Mouse (Mus musculus) layer of hippocampus, postnatal 25 days (tissue): ENCODE measurements at regions not wholly inside any gene's neighbourhood (a gene's known extent, or its start where the extent isn't known, plus 50 kb on each side); places are given as distances from the start of the nearest gene placed in this dataset.

ENCODE experiments used
- DNase-seq, 2 experiments: peaks; one replicate each; pipeline ENCODE4 v3.0.0; 2022; ENCODE audit warnings: mixed read lengths in 2 of 2, low spot score in 1 of 2; ENCODE audit errors: extremely low spot score in 1 of 2

- no peak for DNase-seq
These were observed 526.2 kb upstream of the 4930452B06Rik start for GRCm38 (mm10) chr14:9192122-9192769.

DNA sequence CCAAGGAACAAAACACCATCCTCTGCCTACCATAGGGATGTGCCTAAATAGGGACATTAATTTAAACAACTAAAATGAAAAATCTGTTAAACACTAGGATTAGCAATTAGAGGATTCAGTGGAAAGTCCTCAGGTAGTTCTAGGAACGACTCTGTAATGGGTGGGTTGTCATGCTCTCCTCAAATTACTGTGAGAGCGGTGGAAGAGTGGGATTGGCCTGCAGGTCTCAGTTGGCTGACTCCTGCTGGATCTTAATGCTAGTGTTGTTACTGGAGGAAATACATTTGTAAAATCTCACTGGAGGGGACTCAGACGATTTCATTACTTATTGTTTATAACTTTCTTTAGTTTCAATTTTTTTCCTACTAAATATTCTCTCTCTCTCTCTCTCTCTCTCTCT lies 525.6 kb upstream of the 4930452B06Rik start:
- DNase-seq = no peak

- no peak for DNase-seq
These were observed 495.3 kb upstream of the 4930452B06Rik start for GRCm38 (mm10) chr14:9161336-9161735.

DNA sequence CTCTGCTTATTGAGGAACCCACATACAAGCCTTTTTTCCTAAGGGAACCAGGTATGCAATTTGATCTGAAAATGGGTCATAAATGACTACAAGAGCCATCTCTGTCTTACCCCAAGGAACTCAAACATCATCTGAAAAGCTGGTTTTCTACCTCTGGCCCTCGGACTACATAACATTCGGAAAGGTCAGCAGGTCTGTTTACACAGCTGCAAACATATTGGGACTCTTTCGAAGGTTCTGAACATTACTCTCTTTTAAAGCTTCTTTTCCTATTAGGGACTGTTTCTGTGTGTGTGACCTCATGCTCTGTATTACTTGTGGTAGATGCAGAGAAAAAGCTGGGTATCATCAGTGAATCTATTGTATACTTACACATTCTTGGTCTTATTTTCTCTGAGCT lies 491.9 kb upstream of the 4930452B06Rik start:
- DNase-seq = no peak

DNA sequence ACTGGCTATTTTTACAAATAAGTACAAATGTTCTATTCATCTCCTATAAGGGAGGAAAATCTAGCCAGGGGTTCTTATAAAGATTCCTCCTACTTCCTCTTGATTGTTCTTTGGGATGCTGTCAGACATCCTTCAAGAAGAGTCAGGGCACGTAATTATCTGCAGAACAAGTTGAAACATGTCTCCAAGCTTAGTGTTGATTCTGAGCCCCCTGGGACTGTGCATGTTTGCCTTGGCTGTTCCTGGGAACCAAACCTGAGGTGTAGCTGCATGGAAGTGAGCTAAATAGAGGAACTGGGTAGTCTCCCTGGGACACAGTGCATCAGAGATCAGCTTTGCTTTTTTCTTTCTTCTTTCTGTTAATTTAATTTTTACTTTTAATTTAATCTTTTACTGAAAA lies 484.8 kb upstream of the 4930452B06Rik start:
- no peak for DNase-seq

- no peak for DNase-seq
These were observed 480.7 kb upstream of the 4930452B06Rik start for GRCm38 (mm10) chr14:9146595-9147219.

DNA sequence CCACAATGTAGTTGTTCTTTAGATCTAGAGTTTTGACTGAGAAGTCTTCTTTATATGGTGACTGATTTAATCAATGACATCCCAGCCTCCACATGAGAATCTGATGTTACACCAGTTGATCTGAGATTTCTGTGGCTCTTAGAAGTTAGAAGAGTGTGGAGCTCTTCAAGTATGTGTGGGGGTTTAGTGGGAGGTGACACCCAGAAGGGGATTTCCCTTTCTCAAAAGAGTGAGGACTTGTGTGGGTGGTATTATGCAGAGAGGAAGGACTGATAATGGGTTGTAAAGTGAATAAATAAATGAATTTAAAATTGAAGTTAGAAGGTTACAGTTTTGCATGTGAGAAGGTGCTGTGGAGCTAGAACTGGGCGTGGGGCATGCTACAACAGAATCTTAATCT lies 439.7 kb upstream of the 4930452B06Rik start:
- DNase-seq = no peak

- no peak for DNase-seq
These were observed 423.7 kb upstream of the 4930452B06Rik start for GRCm38 (mm10) chr14:9089625-9090326.

GRCm38 (mm10) chr14:9087103-9087502 lies 421.1 kb upstream of the 4930452B06Rik start:
- DNase-seq = no peak

GRCm38 (mm10) chr14:9079632-9080031 lies 413.6 kb upstream of the 4930452B06Rik start:
- DNase-seq = no peak

GRCm38 (mm10) chr14:9079014-9079413 lies 413.0 kb upstream of the 4930452B06Rik start:
- DNase-seq = no peak

- DNase-seq = no peak
These were observed 405.1 kb upstream of the 4930452B06Rik start for GRCm38 (mm10) chr14:9071176-9071575.

- DNase-seq = no peak
These were observed 394.0 kb upstream of the 4930452B06Rik start for GRCm38 (mm10) chr14:9060058-9060457.

DNA sequence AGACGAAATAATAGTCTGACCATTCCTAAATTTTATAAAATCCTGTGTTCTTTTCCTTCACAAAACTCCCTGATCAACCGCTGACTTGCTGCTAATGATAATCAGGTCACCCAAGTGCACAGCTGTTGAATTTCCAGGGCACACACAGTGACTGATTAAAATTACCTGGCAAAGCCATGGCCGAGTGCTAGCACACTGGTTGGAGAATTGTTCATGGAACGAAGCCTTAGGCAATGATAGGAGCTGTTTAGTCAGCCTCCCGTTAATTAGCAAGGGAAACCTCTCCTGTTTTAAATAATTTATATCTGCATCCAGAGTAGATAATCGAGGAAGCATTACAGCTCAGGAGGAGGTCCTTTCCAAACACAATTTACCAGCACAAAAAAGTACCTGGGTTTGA lies 362.8 kb upstream of the 4930452B06Rik start:
- no peak for DNase-seq

DNA sequence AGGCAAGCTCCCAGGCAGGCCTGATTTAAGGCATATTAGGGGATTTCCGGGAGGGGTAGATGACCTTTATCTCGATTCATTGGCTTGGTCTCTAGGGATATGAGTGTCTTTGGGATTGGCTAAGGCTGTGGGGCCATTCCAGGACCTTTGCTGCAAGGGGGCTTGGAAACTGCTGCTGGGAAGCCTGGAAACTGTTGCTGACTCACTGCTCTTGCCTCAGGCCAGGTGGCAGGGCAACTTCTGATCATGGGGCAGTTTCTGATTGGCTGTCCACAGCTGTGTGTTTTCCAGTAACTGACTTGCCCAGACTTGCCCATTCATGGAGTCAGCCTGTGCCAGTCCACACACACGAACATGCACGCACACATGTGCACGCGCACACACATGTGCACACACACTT lies 349.8 kb upstream of the 4930452B06Rik start:
- DNase-seq = no peak

GRCm38 (mm10) chr14:9003034-9003433 lies 337.0 kb upstream of the 4930452B06Rik start:
- DNase-seq = no peak

GRCm38 (mm10) chr14:9000408-9001092 lies 334.5 kb upstream of the 4930452B06Rik start:
- DNase-seq = no peak

DNA sequence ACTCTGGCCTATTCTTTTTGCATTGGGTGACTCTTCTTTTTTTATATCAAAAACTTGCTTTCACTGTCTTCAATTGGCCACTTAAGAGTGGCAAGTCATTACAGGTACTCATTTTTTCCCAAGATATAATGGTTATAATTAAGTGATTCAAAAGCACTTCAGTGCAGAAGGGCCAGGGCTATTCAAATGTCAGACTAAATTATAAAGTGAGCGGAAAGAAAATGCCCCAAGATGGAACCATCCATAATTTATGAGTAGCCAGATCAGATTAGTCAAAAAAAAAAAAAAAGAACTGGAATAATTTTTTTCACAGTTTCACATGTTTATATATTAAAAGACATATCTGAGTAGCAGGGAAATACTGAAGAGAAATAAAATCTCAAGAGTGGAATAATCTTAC lies 333.8 kb upstream of the 4930452B06Rik start:
- no peak for DNase-seq

DNA sequence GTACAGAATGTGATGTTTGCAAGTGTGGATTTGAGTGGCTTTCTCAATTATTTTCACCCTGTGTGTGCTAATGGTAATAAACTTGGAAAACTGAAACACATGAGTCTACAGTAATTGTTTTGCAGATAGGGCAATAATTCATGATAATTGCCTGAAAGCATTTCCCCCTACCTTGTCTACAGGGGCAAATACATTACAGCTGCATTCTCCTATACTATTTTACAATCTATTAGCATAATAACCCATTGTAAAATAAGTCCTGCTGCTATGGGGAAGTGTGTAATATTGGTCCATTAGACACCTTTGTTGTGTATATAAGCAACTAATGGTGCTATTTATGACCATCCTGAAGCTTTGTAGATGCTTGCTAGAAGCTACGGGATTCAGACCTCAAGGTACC lies 327.4 kb upstream of the 4930452B06Rik start:
- no peak for DNase-seq

- DNase-seq = no peak
These were observed 319.2 kb upstream of the 4930452B06Rik start for GRCm38 (mm10) chr14:8985086-8985793.

DNA sequence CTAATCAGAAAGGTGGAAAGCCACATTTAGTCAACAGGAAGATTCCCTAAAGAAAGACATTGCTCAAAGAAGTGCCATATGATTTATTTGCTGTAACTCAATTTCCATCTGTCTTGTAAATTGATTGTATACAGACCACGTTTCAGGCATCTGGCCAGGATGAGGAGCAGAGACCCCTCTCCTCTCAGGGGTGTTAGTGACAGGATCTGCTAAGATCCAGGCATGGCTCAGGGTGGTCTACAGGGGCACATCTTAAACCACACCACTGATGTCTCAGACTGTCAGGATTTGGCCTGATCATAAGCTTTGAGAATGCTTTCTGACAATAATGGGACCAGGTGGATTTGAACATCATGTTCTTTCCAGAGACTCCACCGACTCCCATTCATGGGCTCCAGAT lies 295.5 kb upstream of the 4930452B06Rik start:
- no peak for DNase-seq
